Comparison of ENCODE assay signal across 8 mouse cellular contexts in genomic region chr10:112929222-112929615, GRCm38 (mm10). TPM values are rescaled to one million over a fixed set of nuclear protein-coding genes. Genes with fewer than 3 reads are reported as not detected.
A peak's percentile ranks its signal among the peaks of the same experiment; 100 is the strongest.
DNase-seq lines count a peak whose midpoint lies in the region; ATAC-seq and TF ChIP-seq lines count a peak whose summit lies in the region.

No protein-coding gene starts in this region.

- peak; percentile 16 for ATAC-seq in erythroblast, adult 5-6 weeks (replicated peaks; ENCODE audit: low FRiP score, poor library complexity, severe bottlenecking)
- ATAC-seq in limb, embryonic 12.5 days (ENCODE audit: insufficient number of reproducible peaks, insufficient read depth, low FRiP score, low TSS enrichment, low read depth): no peak
- no peak; the same call in 1 of the 2 replicates for ATAC-seq in neural tube, embryonic 13.5 days (ENCODE audit: low read depth)

- H3K9me3 ChIP-seq in limb, embryonic 12.5 days: peaks cover 6% of the 10 kb centered on the region; the same call in 1 of the 2 replicates
- no peaks in the 10 kb centered on the region for H3K9me3 ChIP-seq in neural tube, embryonic 13.5 days

- peak overlapping the region; percentile 88 for H3K4me3 ChIP-seq in liver, adult 2 months (ENCODE audit: insufficient read depth, low read depth, low read length)
- H3K4me3 ChIP-seq in limb, embryonic 12.5 days (replicated peaks): peak overlapping the region; percentile 75
- peak overlapping the region; percentile 94 for H3K4me3 ChIP-seq in neural tube, embryonic 13.5 days

- TF ChIP-seq CTCF in liver, adult 2 months (IDR thresholded peaks at IDR 0.05; ENCODE audit: low read depth, low read length): no peak

- no peak for DNase-seq in liver, adult 2 months (ENCODE audit: extremely low read depth, low read depth, low spot score)
- DNase-seq in liver: no peak
- no peak for DNase-seq in frontal cortex, adult 2 months (ENCODE audit: extremely low spot score in 1 of 2, low spot score in 1 of 2)
- no peak for DNase-seq in right cerebral cortex, adult 18-20 months
- no peak for DNase-seq in left cerebral cortex, postnatal 36 days (ENCODE audit: low spot score in 2 of 2)

- no peak for TF ChIP-seq POLR2A in liver, adult 2 months (IDR thresholded peaks at IDR 0.05; ENCODE audit: extremely low read depth, insufficient read depth, low read length)

- H3K4me2 ChIP-seq in limb, embryonic 12.5 days: peak overlapping the region; percentile 74
- H3K4me2 ChIP-seq in neural tube, embryonic 13.5 days: peak overlapping the region; percentile 79

- peaks cover 18% of the 10 kb centered on the region; the same call in 1 of the 2 replicates for H3K79me2 ChIP-seq in liver, adult 2 months (ENCODE audit: control insufficient read depth, insufficient read depth, low read length)

- WGBS in liver, adult 2 months: 14% methylated on average over 9 of the region's 9 CpGs
- 44% methylated on average over 9 of the region's 9 CpGs for WGBS in limb, embryonic 12.5 days
- WGBS in neural tube, embryonic 13.5 days: 29% methylated on average over 9 of the region's 9 CpGs

- H3K9ac ChIP-seq in liver, adult 2 months (ENCODE audit: low read depth, low read length): peak overlapping the region; percentile 69
- H3K9ac ChIP-seq in limb, embryonic 12.5 days (replicated peaks): peak overlapping the region; percentile 95; the same call in 1 of the 2 replicates
- H3K9ac ChIP-seq in neural tube, embryonic 13.5 days: peak overlapping the region; percentile 98

- intact Hi-C loops in left cerebral cortex, postnatal 36 days (cut with DNase I): no loop called here

- peaks cover 15% of the 10 kb centered on the region; the same call in 1 of the 2 replicates for H3K36me3 ChIP-seq in liver, adult 2 months (ENCODE audit: control insufficient read depth, insufficient read depth, low read length)
- H3K36me3 ChIP-seq in limb, embryonic 12.5 days: peaks cover 34% of the 10 kb centered on the region
- peaks cover 29% of the 10 kb centered on the region for H3K36me3 ChIP-seq in neural tube, embryonic 13.5 days

- no peaks in the 10 kb centered on the region for H3K27me3 ChIP-seq in liver, adult 2 months (ENCODE audit: control insufficient read depth, insufficient read depth, low read length)
- H3K27me3 ChIP-seq in limb, embryonic 12.5 days: no peaks in the 10 kb centered on the region
- no peaks in the 10 kb centered on the region for H3K27me3 ChIP-seq in neural tube, embryonic 13.5 days

- H3K27ac ChIP-seq in liver, adult 2 months (replicated peaks; ENCODE audit: insufficient read depth, low read depth, low read length): peak overlapping the region; percentile 85
- peak overlapping the region; percentile 97; the same call in 1 of the 2 replicates for H3K27ac ChIP-seq in limb, embryonic 12.5 days
- H3K27ac ChIP-seq in neural tube, embryonic 13.5 days (replicated peaks): peak overlapping the region; percentile 97

- H3K4me1 ChIP-seq in liver, adult 2 months (ENCODE audit: control insufficient read depth, insufficient read depth, low read length): peaks cover 19% of the 10 kb centered on the region
- peaks cover 23% of the 10 kb centered on the region for H3K4me1 ChIP-seq in limb, embryonic 12.5 days (replicated peaks)
- peaks cover 39% of the 10 kb centered on the region for H3K4me1 ChIP-seq in neural tube, embryonic 13.5 days (replicated peaks)

RNA-seq across cellular contexts. Expression of gene Atxn7l3b, which starts 0.4 kb away (rescaled TPM):
- 45.9 and 49.5 TPM in 2 replicates for total RNA-seq in liver, adult 2 months (2014; rRNA removed)
- 29.3 and 34.4 TPM in 2 replicates for polyA plus RNA-seq in liver, adult 2 months (2012; rRNA removed)
- 15.6 and 19.0 TPM in 2 replicates for total RNA-seq in erythroblast, adult 5-6 weeks (2015; ENCODE audit: low replicate concordance)
- total RNA-seq in erythroblast, adult 5-6 weeks (2017; ENCODE audit: low replicate concordance): 18.8 and 19.9 TPM in 2 replicates
- 274 and 285 TPM in 2 replicates for polyA plus RNA-seq in limb, embryonic 12.5 days (2016; fragmentation: Nextera tagmentation; extraction: Ambion mirVana)
- 442 and 447 TPM in 2 replicates for polyA plus RNA-seq in neural tube, embryonic 13.5 days (2015; fragmentation: Nextera tagmentation; extraction: Ambion mirVana)
- 86.9 and 92.5 TPM in 2 replicates for polyA plus RNA-seq in frontal cortex, adult 2 months (2012; rRNA removed)
- total RNA-seq in left cerebral cortex, postnatal 36 days (2021): 100 to 1,000 TPM; 190 to 219 TPM
